Mouse (Mus musculus): ENCODE data around the gene Serpinb9d. TPM values are rescaled to one million over a fixed set of nuclear protein-coding genes. Genes with fewer than 3 reads are reported as not detected.
"Not testable (repeated sequence)": the region's sequence is repeated elsewhere in the genome, so short reads cannot be mapped to it uniquely, and the experiment has no call there.

Gene Serpinb9d
- not detected in 2 replicates for polyA plus RNA-seq (2012; ENCODE audit: insufficient read depth, insufficient read length, missing spikeins)

- H3K27ac ChIP-seq (ENCODE audit: insufficient read depth, low read depth, low read length): no peak within 1 kb of the TSS
- no peak for TF ChIP-seq POLR2A (IDR thresholded peaks at IDR 0.05; ENCODE audit: borderline replicate concordance, low read depth, low read length)
- no peak for TF ChIP-seq CTCF (IDR thresholded peaks at IDR 0.05; ENCODE audit: low read depth, low read length)
- no peaks in the 10 kb centered on the region for H3K4me1 ChIP-seq (ENCODE audit: control insufficient read depth, insufficient read depth, low read length)
- no peak within 1 kb of the TSS for H3K4me3 ChIP-seq (ENCODE audit: insufficient read depth, low read length)
Observed at GRCm38 (mm10) chr13:33192659-33193058, at the start of gene Serpinb9d. Gene Serpinb9d, plus strand, starts transcription at chr13:33192959.

GRCm38 (mm10) chr13:33159642-33160041, 33.1 kb upstream of the Serpinb9d start, which contains the start of gene Serpinb9c:
Gene Serpinb9c, minus strand, starts transcription at chr13:33159742.
- H3K27ac ChIP-seq (ENCODE audit: insufficient read depth, low read depth, low read length): no peak within 1 kb of the TSS
- no peak within 1 kb of the TSS for H3K4me3 ChIP-seq (ENCODE audit: insufficient read depth, low read length)
- H3K4me1 ChIP-seq (ENCODE audit: control insufficient read depth, insufficient read depth, low read length): no peaks in the 10 kb centered on the region
- TF ChIP-seq POLR2A (IDR thresholded peaks at IDR 0.05; ENCODE audit: borderline replicate concordance, low read depth, low read length) (no peak), CTCF (IDR thresholded peaks at IDR 0.05; ENCODE audit: low read depth, low read length) (no peak)

- H3K27ac ChIP-seq (ENCODE audit: insufficient read depth, low read depth, low read length): not testable (repeated sequence)
Observed at GRCm38 (mm10) chr13:33190486-33190885, 2.3 kb upstream of the Serpinb9d start.

GRCm38 (mm10) chr13:33199740-33200139, 7.0 kb downstream of the Serpinb9d start:
- no peaks in the 10 kb centered on the region for H3K4me1 ChIP-seq (ENCODE audit: control insufficient read depth, insufficient read depth, low read length)
- no peak overlapping the region for H3K4me3 ChIP-seq (ENCODE audit: insufficient read depth, low read length)
- H3K27ac ChIP-seq (ENCODE audit: insufficient read depth, low read depth, low read length): no peak overlapping the region
- TF ChIP-seq POLR2A (IDR thresholded peaks at IDR 0.05; ENCODE audit: borderline replicate concordance, low read depth, low read length) (no peak), CTCF (IDR thresholded peaks at IDR 0.05; ENCODE audit: low read depth, low read length) (no peak)

More at GRCm38 (mm10) chr13:33190486-33190885, 2.3 kb upstream of the Serpinb9d start:
- not testable (repeated sequence) for H3K4me3 ChIP-seq (ENCODE audit: insufficient read depth, low read length); H3K4me1 ChIP-seq (ENCODE audit: control insufficient read depth, insufficient read depth, low read length)

- not testable (repeated sequence) for H3K27ac ChIP-seq (ENCODE audit: insufficient read depth, low read depth, low read length); H3K4me3 ChIP-seq (ENCODE audit: insufficient read depth, low read length); H3K4me1 ChIP-seq (ENCODE audit: control insufficient read depth, insufficient read depth, low read length)
Observed at GRCm38 (mm10) chr13:33249312-33249711, 56.6 kb downstream of the Serpinb9d start, which contains the start of gene Serpinb9e. Gene Serpinb9e, plus strand, starts transcription at chr13:33249612.

Other genes starting within 250 kb of the Serpinb9d start
- gene Serpinb6b, start 227.8 kb upstream of the Serpinb9d start, polyA plus RNA-seq (2012; ENCODE audit: insufficient read depth, insufficient read length, missing spikeins): 12.3 and 12.7 TPM in 2 replicates
- gene Serpinb9, start 189.7 kb upstream of the Serpinb9d start, polyA plus RNA-seq (2012; ENCODE audit: insufficient read depth, insufficient read length, missing spikeins): 6.6 and 7.4 TPM in 2 replicates
- 0.44 TPM in 1 of 2 replicates, not detected in the other for gene Serpinb9b, start 165.5 kb upstream of the Serpinb9d start, polyA plus RNA-seq (2012; ENCODE audit: insufficient read depth, insufficient read length, missing spikeins)
- 0.60 TPM in 1 of 2 replicates, not detected in the other for gene Serpinb1b, start 114.4 kb upstream of the Serpinb9d start, polyA plus RNA-seq (2012; ENCODE audit: insufficient read depth, insufficient read length, missing spikeins)
- not detected in 2 replicates for gene Serpinb9c, start 33.2 kb upstream of the Serpinb9d start, polyA plus RNA-seq (2012; ENCODE audit: insufficient read depth, insufficient read length, missing spikeins)
- gene Serpinb9e, start 56.7 kb downstream of the Serpinb9d start, polyA plus RNA-seq (2012; ENCODE audit: insufficient read depth, insufficient read length, missing spikeins): not detected in 2 replicates
- not detected in 2 replicates for gene Serpinb9f, start 131.1 kb downstream of the Serpinb9d start, polyA plus RNA-seq (2012; ENCODE audit: insufficient read depth, insufficient read length, missing spikeins)
- gene Gm11397, start 202.8 kb downstream of the Serpinb9d start, polyA plus RNA-seq (2012; ENCODE audit: insufficient read depth, insufficient read length, missing spikeins): not detected in 2 replicates

Data from bone marrow macrophage, adult 2 months (primary cell).